Mouse (Mus musculus) heart, embryonic 11.5 days (tissue): ENCODE results near the gene Lingo4. TPM values are rescaled to one million over a fixed set of nuclear protein-coding genes. Genes with fewer than 3 reads are reported as not detected.

Experiments used
- ATAC-seq: fragments of 200-750 bp; cut with Nextera tagmentation; replicated peaks from 2 replicates; pipeline ENCODE4 v1.8.0; 2017; ENCODE audit warnings: moderate library complexity; ENCODE audit not compliant: insufficient number of reproducible peaks, low FRiP score, low TSS enrichment
- H3K27ac ChIP-seq: fragments of 300-500 bp; sonication (generic); 2 replicates; pipeline ENCODE4 v1.5.1; 2014; ENCODE audit warnings: mild to moderate bottlenecking, low read depth, low read length
- H3K27me3 ChIP-seq: fragments of 300-500 bp; sonication (generic); 2 replicates; pipeline ENCODE4 v1.6.1; 2014; ENCODE audit warnings: mild to moderate bottlenecking, low read length, mixed read lengths; ENCODE audit not compliant: control insufficient read depth, insufficient read depth
- H3K36me3 ChIP-seq: fragments of 300-500 bp; sonication (generic); 2 replicates; pipeline ENCODE4 v1.6.1; 2014; ENCODE audit warnings: mild to moderate bottlenecking, low read length, moderate library complexity, mixed read lengths; ENCODE audit not compliant: control insufficient read depth, insufficient read depth
- H3K4me1 ChIP-seq: fragments of 300-500 bp; sonication (generic); 2 replicates; pipeline ENCODE4 v1.6.1; 2014; ENCODE audit warnings: low read length; ENCODE audit not compliant: control insufficient read depth, insufficient read depth
- H3K4me2 ChIP-seq: fragments of 300-500 bp; sonication (generic); 2 replicates; pipeline ENCODE4 v1.6.1; 2014; ENCODE audit warnings: mild to moderate bottlenecking, moderate library complexity
- H3K4me3 ChIP-seq: fragments of 300-500 bp; sonication (generic); 2 replicates; pipeline ENCODE4 v1.5.1; 2014; ENCODE audit warnings: low read depth, low read length
- H3K9ac ChIP-seq: fragments of 300-500 bp; sonication (generic); 2 replicates; pipeline ENCODE4 v1.6.1; 2014; ENCODE audit warnings: mild to moderate bottlenecking, low read depth, low read length, moderate library complexity
- H3K9me3 ChIP-seq: fragments of 300-500 bp; sonication (generic); replicated peaks from 2 replicates; pipeline ENCODE4 v1.6.1; 2016; ENCODE audit warnings: low read length; ENCODE audit not compliant: control insufficient read depth
- WGBS: fragments of 180-500 bp; shearing (Covaris S2); extraction: QIAGEN DNeasy Blood & Tissue Kit; methylation state at CpG from one replicate; pipeline ENCODE4 v1.1.7; 2014; ENCODE audit not compliant: insufficient replicate concordance; 5-methylcytosine and 5-hydroxymethylcytosine counted together
- polyA plus RNA-seq: library from polyadenylated mRNA; unstranded; fragments of >200 nt; fragmentation: Nextera tagmentation; extraction: Ambion mirVana; gene quantifications from 2 replicates; pipeline ENCODE4 v1.2.1, GENCODE M21; 2014

Gene Lingo4
- polyA plus RNA-seq, 1 experiment from 2014 or later: not detected

GRCm38 (mm10) chr3:94391001-94391400, 7.3 kb upstream of the Lingo4 start:
- ATAC-seq: no peak
- no peak overlapping the region for H3K4me2 ChIP-seq
- no peaks in the 10 kb centered on the region for H3K27me3 ChIP-seq
- WGBS: 76% methylated on average over 5 of the region's 5 CpGs
- H3K9ac ChIP-seq: no peak overlapping the region
- H3K27ac ChIP-seq: no peak overlapping the region
- no peaks in the 10 kb centered on the region for H3K9me3 ChIP-seq
- no peaks in the 10 kb centered on the region for H3K36me3 ChIP-seq
- no peak overlapping the region for H3K4me3 ChIP-seq
- H3K4me1 ChIP-seq: no peaks in the 10 kb centered on the region

- no peaks in the 10 kb centered on the region for H3K9me3 ChIP-seq
- H3K36me3 ChIP-seq: no peaks in the 10 kb centered on the region
- 61% methylated on average over 2 of the region's 2 CpGs for WGBS
Measured at GRCm38 (mm10) chr3:94392128-94392527, 6.2 kb upstream of the Lingo4 start.

GRCm38 (mm10) chr3:94393049-94393448, 5.3 kb upstream of the Lingo4 start:
- H3K36me3 ChIP-seq: no peaks in the 10 kb centered on the region
- no peaks in the 10 kb centered on the region for H3K9me3 ChIP-seq
- peaks cover 15% of the 10 kb centered on the region for H3K27me3 ChIP-seq
- no peak overlapping the region for H3K4me2 ChIP-seq
- no peak overlapping the region for H3K27ac ChIP-seq
- H3K9ac ChIP-seq: no peak overlapping the region
- ATAC-seq: no peak
- H3K4me3 ChIP-seq: no peak overlapping the region
- H3K4me1 ChIP-seq: no peaks in the 10 kb centered on the region
- 65% methylated on average over 4 of the region's 4 CpGs for WGBS

More at GRCm38 (mm10) chr3:94392128-94392527, 6.2 kb upstream of the Lingo4 start:
- H3K4me3 ChIP-seq: no peak overlapping the region
- H3K27ac ChIP-seq: no peak overlapping the region
- no peak overlapping the region for H3K4me2 ChIP-seq
- H3K27me3 ChIP-seq: peaks cover 6% of the 10 kb centered on the region
- ATAC-seq: no peak
- no peak overlapping the region for H3K9ac ChIP-seq
- H3K4me1 ChIP-seq: no peaks in the 10 kb centered on the region

- no peak for ATAC-seq
- 58% methylated on average over 1 of the region's 1 CpGs for WGBS
- H3K36me3 ChIP-seq: no peaks in the 10 kb centered on the region
- H3K9ac ChIP-seq: no peak overlapping the region
- H3K4me3 ChIP-seq: no peak overlapping the region
- peaks cover 43% of the 10 kb centered on the region for H3K27me3 ChIP-seq
- no peak overlapping the region for H3K4me2 ChIP-seq
- peaks cover 4% of the 10 kb centered on the region; the same call in 1 of the 2 replicates for H3K4me1 ChIP-seq
- H3K9me3 ChIP-seq: no peaks in the 10 kb centered on the region
- no peak overlapping the region for H3K27ac ChIP-seq
Measured at GRCm38 (mm10) chr3:94396336-94396735, 2.0 kb upstream of the Lingo4 start.

GRCm38 (mm10) chr3:94396851-94397250, 1.5 kb upstream of the Lingo4 start:
- Histone ChIP-seq H3K27me3 (peaks cover 48% of the 10 kb centered on the region), H3K9ac (no peak overlapping the region), H3K27ac (no peak overlapping the region), H3K9me3 (no peaks in the 10 kb centered on the region), H3K4me1 (peaks cover 4% of the 10 kb centered on the region; the same call in 1 of the 2 replicates), H3K36me3 (no peaks in the 10 kb centered on the region), H3K4me3 (no peak overlapping the region), H3K4me2 (no peak overlapping the region)
- 66% methylated on average over 4 of the region's 4 CpGs for WGBS
- no peak for ATAC-seq

- Histone ChIP-seq H3K9ac (peak overlapping the region; percentile 28; the same call in 1 of the 2 replicates), H3K27me3 (peaks cover 67% of the 10 kb centered on the region)
- 3% methylated on average over 20 of the region's 20 CpGs for whole genome bisulfite sequencing
Measured at GRCm38 (mm10) chr3:94398943-94399481, 695 bp downstream of the Lingo4 start.

GRCm38 (mm10) chr3:94399663-94400310, 1.5 kb downstream of the Lingo4 start:
- H3K9me3 ChIP-seq: no peaks in the 10 kb centered on the region
- peaks cover 75% of the 10 kb centered on the region for H3K27me3 ChIP-seq
- WGBS: 49% methylated on average over 5 of the region's 5 CpGs
- ATAC-seq: no peak
- no peak overlapping the region for H3K4me2 ChIP-seq
- no peaks in the 10 kb centered on the region for H3K36me3 ChIP-seq
- H3K27ac ChIP-seq: no peak overlapping the region
- peaks cover 4% of the 10 kb centered on the region; the same call in 1 of the 2 replicates for H3K4me1 ChIP-seq
- H3K9ac ChIP-seq: no peak overlapping the region
- H3K4me3 ChIP-seq: no peak overlapping the region

More at GRCm38 (mm10) chr3:94398943-94399481, 695 bp downstream of the Lingo4 start:
- Histone ChIP-seq H3K4me3 (peak overlapping the region; percentile 37), H3K36me3 (no peaks in the 10 kb centered on the region), H3K4me1 (peaks cover 4% of the 10 kb centered on the region; the same call in 1 of the 2 replicates), H3K27ac (no peak overlapping the region), H3K9me3 (no peaks in the 10 kb centered on the region), H3K4me2 (peak overlapping the region; percentile 71)
- no peak for ATAC-seq

- 53% methylated on average over 8 of the region's 8 CpGs for WGBS
- H3K27me3 ChIP-seq: peaks cover 72% of the 10 kb centered on the region
Measured at GRCm38 (mm10) chr3:94402451-94402850, 4.1 kb downstream of the Lingo4 start.

More at GRCm38 (mm10) chr3:94402451-94402850, 4.1 kb downstream of the Lingo4 start:
- Histone ChIP-seq H3K4me3 (no peak overlapping the region), H3K9ac (no peak overlapping the region), H3K4me2 (no peak overlapping the region), H3K4me1 (peaks cover 4% of the 10 kb centered on the region; the same call in 1 of the 2 replicates), H3K27ac (no peak overlapping the region), H3K9me3 (no peaks in the 10 kb centered on the region), H3K36me3 (no peaks in the 10 kb centered on the region)
- ATAC-seq: no peak
